Comparison of ENCODE assay signal across 8 mouse cellular contexts in the genomic region with DNA sequence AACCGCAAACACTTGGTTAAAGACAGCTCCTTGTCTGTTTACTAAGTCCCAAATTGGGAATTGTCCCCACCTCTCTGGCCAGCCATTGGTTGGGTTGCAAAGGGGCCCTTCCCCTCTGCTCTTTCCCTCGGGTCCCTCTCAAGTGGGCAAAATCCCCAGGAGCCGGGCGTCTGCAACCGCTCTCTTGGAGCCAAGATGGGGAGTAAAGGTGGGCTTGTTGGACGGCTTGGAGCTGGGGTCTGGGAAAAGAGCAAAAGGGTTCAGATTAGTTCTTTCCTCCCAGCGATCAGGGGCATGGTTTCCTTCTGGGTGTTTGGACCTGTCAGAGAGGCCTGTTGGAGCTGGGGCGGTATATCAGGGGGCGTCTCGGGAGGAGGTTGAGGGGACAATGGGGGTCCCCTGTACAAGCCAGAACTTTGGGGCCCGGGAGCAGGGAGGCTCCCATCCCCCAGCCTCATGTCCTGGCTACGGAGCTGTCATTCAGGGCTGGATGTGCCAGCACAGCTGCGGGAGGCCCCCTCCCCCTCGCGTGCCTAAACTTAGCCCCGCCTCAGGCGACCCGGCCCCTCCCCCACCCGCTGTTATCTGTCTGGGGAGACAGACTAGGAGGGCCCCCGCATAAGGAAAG. TPM values are rescaled to one million over a fixed set of nuclear protein-coding genes. Genes with fewer than 3 reads are reported as not detected.
DNase-seq lines count a peak whose midpoint lies in the region; ATAC-seq and TF ChIP-seq lines count a peak whose summit lies in the region.

No protein-coding gene starts in this region.

- no peaks in the 10 kb centered on the region for H3K27me3 ChIP-seq in testis, adult 2 months (ENCODE audit: control insufficient read depth, insufficient read depth, low read length)
- no peaks in the 10 kb centered on the region for H3K27me3 ChIP-seq in forebrain, embryonic 16.5 days (replicated peaks; ENCODE audit: control insufficient read depth, insufficient read depth, low read length)
- no peaks in the 10 kb centered on the region for H3K27me3 ChIP-seq in hindbrain, embryonic 14.5 days (ENCODE audit: control insufficient read depth, insufficient read depth, low read length)
- H3K27me3 ChIP-seq in lung, embryonic 15.5 days = no peaks in the 10 kb centered on the region
- no peaks in the 10 kb centered on the region for H3K27me3 ChIP-seq in stomach, embryonic 15.5 days (replicated peaks)

- H3K9me3 ChIP-seq in forebrain, embryonic 16.5 days (ENCODE audit: control insufficient read depth, low read length) = no peaks in the 10 kb centered on the region
- no peaks in the 10 kb centered on the region for H3K9me3 ChIP-seq in hindbrain, embryonic 14.5 days (ENCODE audit: control insufficient read depth, low read length)
- no peaks in the 10 kb centered on the region for H3K9me3 ChIP-seq in lung, embryonic 15.5 days
- no peaks in the 10 kb centered on the region for H3K9me3 ChIP-seq in stomach, embryonic 15.5 days

- no peaks in the 10 kb centered on the region for H3K36me3 ChIP-seq in testis, adult 2 months (ENCODE audit: control insufficient read depth, insufficient read depth, low read length)
- H3K36me3 ChIP-seq in forebrain, embryonic 16.5 days (ENCODE audit: control insufficient read depth, insufficient read depth) = peaks cover 25% of the 10 kb centered on the region
- H3K36me3 ChIP-seq in hindbrain, embryonic 14.5 days (replicated peaks; ENCODE audit: control insufficient read depth, insufficient read depth) = peaks cover 67% of the 10 kb centered on the region
- H3K36me3 ChIP-seq in lung, embryonic 15.5 days = no peaks in the 10 kb centered on the region
- H3K36me3 ChIP-seq in stomach, embryonic 15.5 days = no peaks in the 10 kb centered on the region

- ATAC-seq in forebrain, embryonic 16.5 days = peak; percentile 25; the same call in 1 of the 2 replicates
- ATAC-seq in hindbrain, embryonic 14.5 days (ENCODE audit: low FRiP score) = no peak
- ATAC-seq in lung, embryonic 15.5 days (ENCODE audit: borderline replicate concordance, extremely low read depth, low FRiP score, low TSS enrichment) = peak; percentile 52
- ATAC-seq in stomach, embryonic 15.5 days (ENCODE audit: insufficient read depth, low FRiP score, low read depth) = peak; percentile 49

- no peak overlapping the region for H3K27ac ChIP-seq in testis, adult 2 months (ENCODE audit: control insufficient read depth, insufficient read depth, low read depth, low read length)
- peak overlapping the region; percentile 41; the same call in 1 of the 2 replicates for H3K27ac ChIP-seq in forebrain, embryonic 16.5 days (ENCODE audit: low read length)
- H3K27ac ChIP-seq in hindbrain, embryonic 14.5 days = no peak overlapping the region
- H3K27ac ChIP-seq in lung, embryonic 15.5 days = 0 out of 2 replicates have a peak overlapping the region, but pooled peaks have one; percentile 5
- H3K27ac ChIP-seq in stomach, embryonic 15.5 days = 0 out of 2 replicates have a peak overlapping the region, but pooled peaks have one; percentile 31

- TF ChIP-seq CTCF in testis, adult 2 months (IDR thresholded peaks at IDR 0.05; ENCODE audit: control insufficient read depth, insufficient read depth, insufficient replicate concordance, low read depth, low read length) = no peak

- peak overlapping the region; percentile 31 for H3K4me2 ChIP-seq in forebrain, embryonic 16.5 days (ENCODE audit: low read length)
- H3K4me2 ChIP-seq in hindbrain, embryonic 14.5 days (replicated peaks) = peak overlapping the region; percentile 23
- peak overlapping the region; percentile 57 for H3K4me2 ChIP-seq in lung, embryonic 15.5 days
- peak overlapping the region; percentile 80 for H3K4me2 ChIP-seq in stomach, embryonic 15.5 days

- peaks cover 30% of the 10 kb centered on the region for H3K4me1 ChIP-seq in testis, adult 2 months (ENCODE audit: control insufficient read depth, insufficient read depth, low read length)
- H3K4me1 ChIP-seq in forebrain, embryonic 16.5 days (replicated peaks; ENCODE audit: control insufficient read depth, insufficient read depth, low read length) = peaks cover 14% of the 10 kb centered on the region
- H3K4me1 ChIP-seq in hindbrain, embryonic 14.5 days (replicated peaks; ENCODE audit: control insufficient read depth, insufficient read depth, low read length) = peaks cover 11% of the 10 kb centered on the region; the same call in 1 of the 2 replicates
- peaks cover 19% of the 10 kb centered on the region for H3K4me1 ChIP-seq in lung, embryonic 15.5 days
- H3K4me1 ChIP-seq in stomach, embryonic 15.5 days = peaks cover 17% of the 10 kb centered on the region

- no peak overlapping the region for H3K9ac ChIP-seq in forebrain, embryonic 16.5 days (replicated peaks; ENCODE audit: low read depth, low read length)
- 0 out of 2 replicates have a peak overlapping the region, but pooled peaks have one; percentile 31 for H3K9ac ChIP-seq in hindbrain, embryonic 14.5 days
- 0 out of 2 replicates have a peak overlapping the region, but pooled peaks have one; percentile 8 for H3K9ac ChIP-seq in lung, embryonic 15.5 days
- H3K9ac ChIP-seq in stomach, embryonic 15.5 days = no peak overlapping the region

- H3K4me3 ChIP-seq in testis, adult 2 months (ENCODE audit: control insufficient read depth, low read depth, low read length) = peak overlapping the region; percentile 62
- H3K4me3 ChIP-seq in forebrain, embryonic 16.5 days (replicated peaks; ENCODE audit: low read length) = peak overlapping the region; percentile 6; the same call in 1 of the 2 replicates
- H3K4me3 ChIP-seq in hindbrain, embryonic 14.5 days (replicated peaks; ENCODE audit: low read length) = peak overlapping the region; percentile 0
- peak overlapping the region; percentile 41 for H3K4me3 ChIP-seq in lung, embryonic 15.5 days
- H3K4me3 ChIP-seq in stomach, embryonic 15.5 days (replicated peaks) = peak overlapping the region; percentile 45

- WGBS in forebrain, embryonic 16.5 days = 4% methylated on average over 18 of the region's 20 CpGs
- WGBS in hindbrain, embryonic 14.5 days = 2% methylated on average over 20 of the region's 20 CpGs
- under 1% methylated on average over 20 of the region's 20 CpGs for WGBS in lung, embryonic 15.5 days
- under 1% methylated on average over 20 of the region's 20 CpGs for WGBS in stomach, embryonic 15.5 days

- no peak for TF ChIP-seq POLR2A in testis, adult 2 months (IDR thresholded peaks at IDR 0.05; ENCODE audit: control insufficient read depth, low read depth, low read length)

- no peak for DNase-seq in testis, postnatal 14 days (ENCODE audit: low spot score)
- DNase-seq in hindbrain, embryonic 14.5 days (ENCODE audit: low spot score) = no peak
- no peak for DNase-seq in cerebellum, adult 11 months
- no peak for DNase-seq in cerebellum, adult 11-12 months

RNA-seq across cellular contexts. Expression of a gene that starts 8.7 kb away (rescaled TPM):
- polyA plus RNA-seq in testis, adult 2 months (2012; rRNA removed) = 15.6 and 17.4 TPM in 2 replicates
- polyA plus RNA-seq in forebrain, embryonic 16.5 days (2015; fragmentation: Nextera tagmentation; extraction: Ambion mirVana) = 127 and 128 TPM in 2 replicates
- polyA plus RNA-seq in hindbrain, embryonic 14.5 days (2014; fragmentation: Nextera tagmentation; extraction: Ambion mirVana) = 106 and 112 TPM in 2 replicates
- polyA plus RNA-seq in lung, embryonic 15.5 days (2015; fragmentation: Nextera tagmentation; extraction: Ambion mirVana) = 10.6 and 11.4 TPM in 2 replicates
- 10.6 and 13.9 TPM in 2 replicates for polyA plus RNA-seq in stomach, embryonic 15.5 days (2015; fragmentation: Nextera tagmentation; extraction: Ambion mirVana)

RNA-seq across cellular contexts. Expression of a gene that starts 11.2 kb away (rescaled TPM):
- polyA plus RNA-seq in testis, adult 2 months (2012; rRNA removed) = 0.20 and 0.30 TPM in 2 replicates
- polyA plus RNA-seq in forebrain, embryonic 16.5 days (2015; fragmentation: Nextera tagmentation; extraction: Ambion mirVana) = 0.39 and 0.61 TPM in 2 replicates
- polyA plus RNA-seq in hindbrain, embryonic 14.5 days (2014; fragmentation: Nextera tagmentation; extraction: Ambion mirVana) = 0.74 and 1.0 TPM in 2 replicates
- not detected in 2 replicates for polyA plus RNA-seq in lung, embryonic 15.5 days (2015; fragmentation: Nextera tagmentation; extraction: Ambion mirVana)
- polyA plus RNA-seq in stomach, embryonic 15.5 days (2015; fragmentation: Nextera tagmentation; extraction: Ambion mirVana) = 0.21 and 0.33 TPM in 2 replicates

RNA-seq across cellular contexts. Expression of a gene that starts 18.8 kb away (rescaled TPM):
- polyA plus RNA-seq in testis, adult 2 months (2012; rRNA removed) = 3.9 and 4.1 TPM in 2 replicates
- 0.05 and 0.10 TPM in 2 replicates for polyA plus RNA-seq in forebrain, embryonic 16.5 days (2015; fragmentation: Nextera tagmentation; extraction: Ambion mirVana)
- 0.12 TPM in 1 of 2 replicates, not detected in the other for polyA plus RNA-seq in hindbrain, embryonic 14.5 days (2014; fragmentation: Nextera tagmentation; extraction: Ambion mirVana)
- polyA plus RNA-seq in lung, embryonic 15.5 days (2015; fragmentation: Nextera tagmentation; extraction: Ambion mirVana) = 0.24 and 0.26 TPM in 2 replicates
- polyA plus RNA-seq in stomach, embryonic 15.5 days (2015; fragmentation: Nextera tagmentation; extraction: Ambion mirVana) = 0.12 and 0.17 TPM in 2 replicates

RNA-seq across cellular contexts. Expression of a gene that starts 19.5 kb away (rescaled TPM):
- 42.4 and 44.7 TPM in 2 replicates for polyA plus RNA-seq in testis, adult 2 months (2012; rRNA removed)
- polyA plus RNA-seq in forebrain, embryonic 16.5 days (2015; fragmentation: Nextera tagmentation; extraction: Ambion mirVana) = 38.0 and 40.3 TPM in 2 replicates
- polyA plus RNA-seq in hindbrain, embryonic 14.5 days (2014; fragmentation: Nextera tagmentation; extraction: Ambion mirVana) = 32.7 and 35.3 TPM in 2 replicates
- polyA plus RNA-seq in lung, embryonic 15.5 days (2015; fragmentation: Nextera tagmentation; extraction: Ambion mirVana) = 115 TPM in 2 replicates
- 106 and 111 TPM in 2 replicates for polyA plus RNA-seq in stomach, embryonic 15.5 days (2015; fragmentation: Nextera tagmentation; extraction: Ambion mirVana)

RNA-seq across cellular contexts. Expression of a gene that starts 53.5 kb away (rescaled TPM):
- 50.1 and 66.6 TPM in 2 replicates for polyA plus RNA-seq in testis, adult 2 months (2012; rRNA removed)
- 79.3 and 85.9 TPM in 2 replicates for polyA plus RNA-seq in forebrain, embryonic 16.5 days (2015; fragmentation: Nextera tagmentation; extraction: Ambion mirVana)
- polyA plus RNA-seq in hindbrain, embryonic 14.5 days (2014; fragmentation: Nextera tagmentation; extraction: Ambion mirVana) = 82.6 and 86.1 TPM in 2 replicates
- polyA plus RNA-seq in lung, embryonic 15.5 days (2015; fragmentation: Nextera tagmentation; extraction: Ambion mirVana) = 86.4 and 88.6 TPM in 2 replicates
- polyA plus RNA-seq in stomach, embryonic 15.5 days (2015; fragmentation: Nextera tagmentation; extraction: Ambion mirVana) = 63.7 and 66.5 TPM in 2 replicates

Comparison
In these comparisons a context has a peak if more than half of its experiments do, and no peak if none do; other contexts are left out.
1. H3K27ac ChIP-seq: peak in forebrain, embryonic 16.5 days (single experiment), lung, embryonic 15.5 days (single experiment) and stomach, embryonic 15.5 days (single experiment); none in testis, adult 2 months (single experiment) and hindbrain, embryonic 14.5 days (single experiment).
2. H3K4me3 ChIP-seq: peak in every context shown above with its lines; median percentile 62 in testis, adult 2 months; 45 in stomach, embryonic 15.5 days; 41 in lung, embryonic 15.5 days; 6 in forebrain, embryonic 16.5 days; 0 in hindbrain, embryonic 14.5 days.
3. H3K4me2 ChIP-seq: peak in every context shown above with its lines; median percentile 80 in stomach, embryonic 15.5 days; 57 in lung, embryonic 15.5 days; 31 in forebrain, embryonic 16.5 days; 23 in hindbrain, embryonic 14.5 days.
4. H3K9ac ChIP-seq: peak in hindbrain, embryonic 14.5 days (single experiment) and lung, embryonic 15.5 days (single experiment); none in forebrain, embryonic 16.5 days (single experiment) and stomach, embryonic 15.5 days (single experiment).